Mouse (Mus musculus): ENCODE results near the gene Emg1. TPM values are rescaled to one million over a fixed set of nuclear protein-coding genes. Genes with fewer than 3 reads are reported as not detected.

Gene Emg1
- polyA plus RNA-seq (2017; shearing (Covaris generic)): 302 TPM

DNA sequence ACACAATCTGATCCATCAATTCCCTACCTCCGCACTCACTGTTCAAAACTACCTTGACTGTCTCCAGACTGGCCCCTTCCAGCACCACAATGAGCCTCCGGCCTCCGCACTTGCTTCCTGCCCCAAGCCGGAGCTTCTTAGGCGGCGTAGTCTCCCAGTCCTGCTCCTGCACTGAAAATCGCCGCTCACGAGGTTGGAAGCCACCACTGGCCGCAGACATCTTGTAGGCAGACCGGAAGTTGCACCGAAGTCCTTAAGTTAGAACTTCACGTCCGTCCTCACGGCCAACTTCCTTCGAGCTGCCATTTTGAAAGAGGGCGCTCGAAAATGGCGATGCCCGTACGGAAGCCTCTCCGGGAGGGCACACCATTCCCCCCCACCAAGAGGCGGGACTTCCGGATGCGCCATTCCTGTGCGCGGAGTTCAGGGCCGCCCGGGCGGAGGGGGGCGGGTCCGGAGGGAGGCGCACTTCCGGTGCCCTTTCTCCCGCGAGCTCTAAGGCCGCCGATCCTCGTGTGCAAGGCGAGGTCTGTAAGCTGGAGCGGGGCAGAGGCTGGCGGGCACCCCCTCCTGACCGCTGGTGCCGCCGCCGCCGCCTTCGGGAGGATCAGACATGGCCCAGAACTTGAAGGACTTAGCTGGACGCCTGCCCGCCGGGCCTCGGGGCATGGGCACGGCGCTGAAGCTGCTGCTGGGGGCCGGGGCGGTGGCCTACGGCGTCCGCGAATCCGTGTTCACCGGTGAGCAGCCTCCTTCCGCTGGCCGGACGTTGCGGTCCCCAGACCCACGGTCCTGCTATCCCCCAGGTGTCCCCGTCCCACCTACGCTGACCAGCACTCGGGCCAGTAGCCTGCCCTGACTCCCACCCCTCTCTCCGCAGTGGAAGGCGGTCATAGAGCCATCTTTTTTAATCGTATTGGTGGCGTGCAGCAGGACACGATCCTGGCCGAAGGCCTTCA lies at the start of gene Emg1, which contains the start of gene Phb2:
TSS of gene Emg1 (minus strand) at position 355 of the 959 bp plus-strand sequence.
TSS of gene Phb2 (plus strand) at position 513 of the 959 bp plus-strand sequence.

DNA sequence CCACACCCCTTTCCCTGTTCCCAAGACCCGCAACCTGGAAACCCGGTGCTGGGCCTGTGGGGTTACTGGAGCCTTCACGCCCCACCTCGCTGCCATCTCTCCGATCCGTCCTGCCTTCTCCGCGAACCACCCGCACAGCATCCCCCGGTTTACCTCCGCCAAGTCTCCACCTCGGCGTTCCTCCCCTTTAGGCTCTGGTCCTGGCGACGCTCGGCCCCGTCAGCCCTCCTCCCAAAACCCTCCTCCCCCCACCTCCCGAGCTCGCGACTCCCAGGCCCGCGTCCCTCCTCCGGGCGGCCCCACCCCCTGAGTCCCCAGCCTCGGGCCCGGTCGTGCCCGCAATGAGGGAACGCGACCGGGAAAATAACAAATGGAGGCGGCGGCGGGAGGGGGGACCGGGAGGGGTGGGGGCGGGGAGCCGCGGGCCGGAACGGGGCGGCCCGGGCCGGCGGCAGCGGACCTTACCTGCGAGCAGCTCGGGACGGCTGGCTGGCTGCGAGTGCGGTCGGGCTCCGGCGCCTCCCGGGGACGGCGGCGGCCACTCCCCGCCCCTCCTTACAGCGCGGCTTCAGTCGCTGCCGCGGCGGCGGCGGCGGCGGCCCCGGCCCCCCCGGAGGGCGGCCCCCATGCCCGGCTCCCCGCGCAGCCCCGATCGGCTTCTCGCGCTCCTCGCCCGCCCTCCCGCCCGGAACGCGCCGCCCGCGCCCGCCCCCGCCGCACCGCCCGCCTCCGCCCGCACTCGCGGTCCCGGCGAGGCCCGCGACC lies 44.0 kb upstream of the Emg1 start, which contains the start of the genes Gm45234 and Atn1:
TSS of gene Gm45234 (minus strand) at position 191 of the 765 bp plus-strand sequence.
TSS of gene Atn1 (minus strand) at position 694 of the 765 bp plus-strand sequence.

DNA sequence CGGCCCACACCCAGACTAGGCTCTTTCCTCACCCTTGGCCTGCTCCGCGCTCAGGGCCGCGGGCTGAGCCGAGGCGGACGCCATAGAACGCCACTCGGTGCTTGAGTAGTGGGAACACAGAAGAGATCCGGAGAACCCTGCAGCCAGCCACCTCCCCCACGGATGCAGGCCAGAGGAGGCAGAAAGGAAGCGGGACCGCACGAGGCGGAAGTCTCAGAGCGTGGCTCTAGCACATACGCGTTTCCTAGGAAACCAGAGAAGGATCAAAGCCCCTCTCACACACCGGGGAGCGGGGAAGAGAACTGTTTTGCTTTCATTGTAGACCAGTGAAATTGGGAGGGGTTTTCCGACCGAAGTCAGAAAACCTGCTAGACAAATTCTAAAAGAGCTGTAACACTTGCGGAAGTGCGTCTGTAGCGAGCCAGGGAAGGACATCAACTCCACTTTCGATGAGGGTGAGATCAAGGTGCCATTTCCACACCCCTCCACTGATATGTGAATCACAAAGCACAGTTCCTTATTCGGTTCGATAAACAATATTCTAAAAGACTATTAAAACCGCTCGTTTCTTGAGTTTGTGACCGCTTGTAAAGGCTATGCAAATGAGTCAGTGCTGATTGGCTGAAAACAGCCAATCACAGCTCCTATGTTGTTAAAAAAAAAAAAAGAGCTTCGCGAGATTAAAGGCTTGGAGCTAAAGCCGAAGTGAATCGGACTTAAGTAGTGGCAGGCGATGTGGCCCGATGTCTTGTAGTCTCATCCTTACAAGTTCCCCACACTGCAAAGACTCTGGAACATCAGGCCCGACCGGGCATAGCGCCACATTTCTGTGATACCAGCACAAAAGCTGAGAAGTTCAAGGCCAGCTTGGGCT lies 29.1 kb upstream of the Emg1 start, which contains the start of gene Grcc10:
TSS of gene Grcc10 (minus strand) at position 487 of the 874 bp plus-strand sequence.

GRCm38 (mm10) chr6:124738511-124739023 lies 26.6 kb upstream of the Emg1 start, which contains the start of gene Ptpn6:
Gene Ptpn6 (minus strand): TSS chr6:124738714.

DNA sequence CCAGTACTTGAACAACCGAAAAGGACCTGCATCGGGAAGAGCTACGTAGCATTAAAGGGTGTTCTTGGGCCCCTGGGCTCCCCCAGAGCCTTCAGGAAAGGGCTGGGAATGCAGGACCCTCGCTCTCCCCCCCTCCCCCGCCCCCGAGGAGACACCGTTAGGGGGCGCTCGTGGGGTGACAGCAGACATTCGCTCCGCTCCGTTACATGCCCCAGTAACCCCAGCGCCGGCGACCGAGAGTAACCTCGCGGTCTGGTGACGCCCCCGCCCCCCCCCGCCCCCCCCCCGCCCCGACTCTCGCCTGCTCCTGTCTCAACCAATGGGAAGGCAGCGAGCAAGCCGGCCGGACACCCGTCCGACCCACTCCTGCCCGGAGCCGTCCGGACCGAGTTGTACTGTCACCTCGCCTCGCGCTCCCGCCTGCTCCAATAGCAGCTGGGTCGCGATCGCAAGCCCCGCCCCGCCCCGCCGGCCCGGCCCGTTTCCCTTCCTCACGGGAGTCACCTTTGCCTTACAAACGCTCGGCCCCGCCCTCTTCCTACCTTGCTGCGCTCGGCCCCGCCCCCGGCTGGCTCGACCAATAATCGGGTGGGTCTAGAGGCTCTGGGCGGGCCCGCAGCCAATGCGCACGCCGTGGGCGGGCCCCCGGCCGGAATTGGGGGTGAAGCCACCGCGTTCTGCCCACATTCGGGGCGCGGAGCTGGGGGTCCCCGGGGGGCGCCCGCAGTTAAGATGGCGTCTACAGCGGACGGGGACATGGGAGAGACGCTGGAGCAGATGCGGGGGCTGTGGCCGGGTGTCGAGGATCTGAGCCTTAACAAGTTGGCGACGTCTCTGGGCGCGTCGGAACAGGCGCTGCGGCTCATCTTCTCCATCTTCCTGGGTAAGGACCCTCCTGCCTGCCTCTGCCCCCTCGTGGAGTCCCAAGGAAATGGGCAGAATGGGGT lies 49.2 kb downstream of the Emg1 start, which contains the start of gene Lpcat3:
TSS of gene Lpcat3 (plus strand) at position 551 of the 947 bp plus-strand sequence.

Other genes starting within 250 kb of the Emg1 start
- 0.10 TPM for gene Clstn3, start 247.4 kb downstream of the Emg1 start, polyA plus RNA-seq (2017; shearing (Covaris generic))
- not detected for gene C1rl, start 219.1 kb downstream of the Emg1 start, polyA plus RNA-seq (2017; shearing (Covaris generic))
- gene C1ra, start 199.8 kb downstream of the Emg1 start, polyA plus RNA-seq (2017; shearing (Covaris generic)): 0.20 TPM
- gene C1s1, start 169.8 kb downstream of the Emg1 start, polyA plus RNA-seq (2017; shearing (Covaris generic)): not detected
- gene C1rb, start 141.9 kb downstream of the Emg1 start, polyA plus RNA-seq (2017; shearing (Covaris generic)): not detected
- gene C1s2, start 76.1 kb downstream of the Emg1 start, polyA plus RNA-seq (2017; shearing (Covaris generic)): not detected
- gene Lpcat3, start 49.2 kb downstream of the Emg1 start, polyA plus RNA-seq (2017; shearing (Covaris generic)): 58.7 TPM
- gene Phb2, start 158 bp upstream of the Emg1 start, polyA plus RNA-seq (2017; shearing (Covaris generic)): 191 TPM
- gene Ptpn6, start 26.5 kb upstream of the Emg1 start, polyA plus RNA-seq (2017; shearing (Covaris generic)): 373 TPM
- gene Grcc10, start 29.2 kb upstream of the Emg1 start, polyA plus RNA-seq (2017; shearing (Covaris generic)): 536 TPM
- gene Gm45234, start 43.8 kb upstream of the Emg1 start, polyA plus RNA-seq (2017; shearing (Covaris generic)): 0.12 TPM
- gene Atn1, start 44.3 kb upstream of the Emg1 start, polyA plus RNA-seq (2017; shearing (Covaris generic)): 2.2 TPM
- gene Eno2, start 57.5 kb upstream of the Emg1 start, polyA plus RNA-seq (2017; shearing (Covaris generic)): 8.9 TPM
- gene Lrrc23, start 67.5 kb upstream of the Emg1 start, polyA plus RNA-seq (2017; shearing (Covaris generic)): 2.3 TPM
- gene Spsb2, start 96.5 kb upstream of the Emg1 start, polyA plus RNA-seq (2017; shearing (Covaris generic)): 8.0 TPM
- gene Tpi1, start 102.1 kb upstream of the Emg1 start, polyA plus RNA-seq (2017; shearing (Covaris generic)): 179 TPM
- gene Usp5, start 117.3 kb upstream of the Emg1 start, polyA plus RNA-seq (2017; shearing (Covaris generic)): 125 TPM
- 11.7 TPM for gene Cdca3, start 117.4 kb upstream of the Emg1 start, polyA plus RNA-seq (2017; shearing (Covaris generic))
- not detected for gene Gnb3, start 128.1 kb upstream of the Emg1 start, polyA plus RNA-seq (2017; shearing (Covaris generic))
- gene P3h3, start 145.6 kb upstream of the Emg1 start, polyA plus RNA-seq (2017; shearing (Covaris generic)): not detected
- 0.20 TPM for gene Gpr162, start 151.8 kb upstream of the Emg1 start, polyA plus RNA-seq (2017; shearing (Covaris generic))
- 296 TPM for gene Cd4, start 176.0 kb upstream of the Emg1 start, polyA plus RNA-seq (2017; shearing (Covaris generic))
- 4.6 TPM for gene Lag3, start 199.5 kb upstream of the Emg1 start, polyA plus RNA-seq (2017; shearing (Covaris generic))
- gene Ptms, start 207.9 kb upstream of the Emg1 start, polyA plus RNA-seq (2017; shearing (Covaris generic)): 14.2 TPM
- 160 TPM for gene Mlf2, start 219.2 kb upstream of the Emg1 start, polyA plus RNA-seq (2017; shearing (Covaris generic))